Mouse (Mus musculus) hematopoietic multipotent progenitor cell, adult 10-12 weeks (in vitro differentiated cells): ENCODE data around the gene Tmub1. TPM values are rescaled to one million over a fixed set of nuclear protein-coding genes. Genes with fewer than 3 reads are reported as not detected.

ENCODE experiments used
- polyA plus RNA-seq: library from polyadenylated mRNA; stranded (reverse); fragments of >175 nt; gene quantifications from 2 replicates; pipeline ENCODE4 v1.2.3, GENCODE M21; 2012; ENCODE audit warnings: low replicate concordance

Gene Tmub1
- polyA plus RNA-seq: 67.4 and 74.4 TPM in 2 replicates

DNA sequence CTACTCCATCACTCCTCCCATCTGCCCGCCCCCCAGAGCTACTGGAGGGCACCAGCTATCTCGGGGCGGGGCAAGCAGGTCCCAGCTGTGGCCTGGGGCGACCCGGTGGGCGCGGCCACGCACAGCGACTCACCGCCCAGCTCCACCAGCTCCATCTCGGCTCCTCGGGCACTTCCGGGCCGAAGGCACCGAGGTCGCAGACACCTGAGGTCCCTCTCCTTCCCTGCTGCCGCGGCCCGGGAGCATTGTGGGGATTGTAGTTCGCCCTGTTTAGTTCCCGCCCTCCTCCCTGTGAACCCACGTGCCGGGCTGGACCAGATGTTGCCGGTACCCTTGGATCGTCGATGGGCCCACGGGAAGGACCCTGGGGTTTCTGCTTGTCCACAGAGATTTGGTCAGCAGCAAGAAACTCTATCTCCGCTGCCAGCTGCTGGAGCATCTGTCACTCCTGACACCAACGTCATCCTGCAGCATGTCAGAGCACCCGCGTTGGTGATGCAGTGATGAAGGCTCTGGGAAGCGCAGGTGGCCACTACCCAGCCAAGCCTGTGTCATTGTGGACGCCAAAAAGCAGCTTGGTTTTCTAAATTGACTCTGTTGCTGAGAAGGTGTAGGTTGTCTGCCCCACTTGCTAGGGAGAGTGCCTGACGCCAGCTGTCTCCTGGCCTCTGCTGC is at the start of gene Tmub1:
Gene Tmub1, minus strand, starts transcription at position 231 of the 675 bp plus-strand sequence.

DNA sequence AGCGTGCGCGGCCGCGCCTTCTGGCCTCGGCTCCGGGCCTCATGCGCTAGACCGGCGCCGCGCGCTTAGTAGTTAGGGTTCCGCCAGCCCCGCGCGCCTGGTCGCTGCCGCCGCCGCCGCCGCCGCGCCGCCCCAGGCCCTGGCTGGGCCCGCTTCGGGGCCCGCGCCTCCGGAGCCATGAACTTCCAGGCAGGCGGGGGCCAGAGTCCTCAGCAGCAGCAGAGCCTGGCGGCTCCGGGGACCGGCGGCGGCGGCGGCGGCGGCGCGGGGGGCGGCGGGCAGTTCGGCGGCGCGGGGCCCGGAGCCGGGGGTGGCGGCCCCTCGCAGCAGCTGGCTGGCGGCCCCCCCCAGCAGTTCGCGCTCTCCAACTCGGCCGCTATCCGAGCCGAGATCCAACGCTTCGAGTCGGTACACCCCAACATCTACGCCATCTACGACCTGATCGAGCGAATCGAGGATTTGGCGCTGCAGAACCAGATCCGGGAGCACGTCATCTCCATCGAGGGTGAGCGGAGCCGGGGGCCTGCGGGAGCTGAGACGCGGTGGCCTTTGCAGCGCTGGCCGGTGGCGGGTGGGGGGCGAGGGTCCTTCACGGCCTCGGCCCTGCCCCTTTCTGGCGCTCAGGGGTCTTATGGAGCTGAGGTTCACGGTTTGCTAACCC is 4.5 kb upstream of the Tmub1 start, which contains the start of gene Agap3:
Gene Agap3, plus strand, starts transcription at position 148 of the 661 bp plus-strand sequence.

DNA sequence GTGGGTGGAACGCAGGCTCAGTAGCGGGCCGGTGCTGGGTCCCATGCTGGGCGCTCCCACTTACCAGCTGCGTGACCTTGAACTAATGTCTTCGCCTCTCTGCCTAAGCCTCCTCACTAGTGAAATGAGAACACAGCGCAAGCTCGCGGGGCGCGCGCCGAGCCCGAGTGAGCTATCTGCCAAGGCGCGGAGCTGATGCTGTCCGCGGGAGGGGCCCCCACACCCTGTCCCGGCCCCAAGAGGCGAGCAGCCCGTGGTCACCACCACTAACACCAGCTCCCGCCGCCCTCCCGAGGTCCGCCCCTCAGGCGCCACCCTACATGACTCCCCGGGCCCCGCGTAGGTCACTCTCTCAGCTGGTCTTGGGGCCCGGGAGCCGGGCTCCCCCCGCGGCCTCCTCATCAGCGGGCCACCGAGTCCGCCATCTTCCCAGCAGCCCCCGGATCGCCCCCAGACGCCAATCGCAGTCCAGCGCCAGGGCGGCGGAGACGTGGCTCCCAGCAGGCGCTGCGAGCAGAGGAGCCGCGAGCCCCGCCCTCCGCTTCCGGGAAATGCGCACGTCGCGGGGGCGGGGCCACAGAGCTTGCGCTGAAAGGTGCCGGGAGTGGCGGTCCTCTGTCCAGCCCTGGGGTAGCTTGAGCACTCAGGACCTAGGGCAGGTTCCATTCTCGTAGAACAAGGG is 2.8 kb downstream of the Tmub1 start, which contains the start of gene Fastk:
Gene Fastk, minus strand, starts transcription at position 542 of the 682 bp plus-strand sequence.

DNA sequence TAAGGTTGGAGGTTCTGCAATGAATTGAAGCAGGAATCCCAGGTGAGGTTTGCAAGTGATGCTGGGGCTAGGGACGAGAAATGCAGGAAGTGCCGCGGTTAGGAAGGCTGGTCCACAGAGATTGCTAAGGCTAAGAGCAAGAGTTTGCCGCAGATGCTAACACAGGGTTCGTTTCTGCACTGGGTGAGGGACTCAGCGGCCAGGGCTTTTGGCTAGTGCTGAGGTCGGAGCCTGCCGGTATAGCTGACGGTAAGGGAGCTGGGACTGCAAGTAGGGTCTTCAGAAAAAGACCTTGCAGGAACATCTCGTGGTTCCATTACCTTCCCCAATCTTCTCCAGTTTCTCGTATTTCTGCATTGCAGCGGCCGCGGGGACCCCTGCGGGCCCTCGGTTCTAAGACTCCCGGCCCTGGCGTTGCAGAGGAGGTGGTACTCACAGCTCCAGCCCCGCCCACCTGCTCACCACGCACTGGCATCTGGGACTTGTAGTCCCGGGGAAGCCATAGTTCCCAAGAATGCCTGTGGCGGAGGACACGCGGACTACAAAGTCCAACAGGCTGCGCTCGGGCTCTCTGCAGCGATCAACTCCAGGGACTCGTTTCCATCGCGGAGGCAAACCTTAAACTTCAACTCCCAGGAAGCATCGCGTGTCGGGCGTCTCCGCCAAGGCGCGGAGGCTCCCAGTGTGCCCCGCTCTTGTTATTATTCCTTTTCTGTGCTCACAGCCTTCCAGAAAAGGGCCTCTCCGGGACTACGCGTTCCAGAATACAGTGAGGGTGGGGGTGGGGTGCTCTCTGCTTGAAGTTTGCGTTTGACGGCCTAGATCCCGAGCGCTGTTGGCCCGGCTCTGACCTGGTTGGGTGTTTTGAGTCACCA is 24.3 kb downstream of the Tmub1 start, which contains the start of the genes Cdk5 and Slc4a2:
Gene Cdk5, minus strand, starts transcription at position 402 of the 875 bp plus-strand sequence.
Gene Slc4a2, plus strand, starts transcription at position 709 of the 875 bp plus-strand sequence.

DNA sequence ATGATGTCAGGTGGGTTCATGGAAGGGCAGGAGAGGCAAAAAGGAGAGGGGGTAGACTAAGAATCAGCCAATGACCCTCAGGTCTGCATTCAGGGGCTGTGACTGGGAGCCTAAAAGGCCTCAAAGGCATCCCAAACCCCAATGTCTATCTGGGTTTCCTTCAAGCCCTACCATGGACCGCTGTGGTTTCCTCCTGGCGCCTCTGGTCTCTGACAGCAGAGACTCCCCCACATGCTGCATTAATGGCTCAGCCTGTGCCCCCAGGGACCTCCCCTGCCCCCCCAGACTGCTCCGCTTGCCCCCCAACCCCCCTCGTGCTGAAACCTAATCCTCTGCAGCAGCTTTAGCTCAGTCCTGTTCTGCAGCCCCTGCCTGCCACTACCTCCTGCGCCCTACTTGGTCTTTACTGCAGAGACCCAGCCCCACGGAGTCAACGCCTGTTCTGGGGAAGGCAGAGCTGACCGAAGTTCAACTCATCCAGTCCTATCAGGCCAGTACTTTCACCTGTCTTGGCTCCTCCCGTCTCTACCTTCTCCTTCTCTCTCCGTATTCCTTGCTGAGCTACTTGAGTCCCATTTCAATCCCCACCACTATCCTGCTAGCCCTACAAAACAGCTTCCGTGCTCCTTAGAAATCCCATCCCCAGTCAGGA is 34.5 kb downstream of the Tmub1 start, which contains the start of gene Asic3:
Gene Asic3, plus strand, starts transcription at position 351 of the 652 bp plus-strand sequence.

Other genes starting within 250 kb of the Tmub1 start
- gene Kcnh2, start 96.2 kb downstream of the Tmub1 start, polyA plus RNA-seq: 2.7 and 3.8 TPM in 2 replicates
- 0.03 and 0.55 TPM in 2 replicates for gene Nos3, start 83.0 kb downstream of the Tmub1 start, polyA plus RNA-seq
- 0.76 and 2.1 TPM in 2 replicates for gene Atg9b, start 55.7 kb downstream of the Tmub1 start, polyA plus RNA-seq
- gene Abcb8, start 54.2 kb downstream of the Tmub1 start, polyA plus RNA-seq: 22.2 and 24.6 TPM in 2 replicates
- not detected in 2 replicates for gene Asic3, start 34.5 kb downstream of the Tmub1 start, polyA plus RNA-seq
- gene Cdk5, start 24.3 kb downstream of the Tmub1 start, polyA plus RNA-seq: 24.2 and 29.2 TPM in 2 replicates
- 39.9 and 69.4 TPM in 2 replicates for gene Slc4a2, start 24.0 kb downstream of the Tmub1 start, polyA plus RNA-seq
- gene Fastk, start 2.6 kb downstream of the Tmub1 start, polyA plus RNA-seq: 223 and 290 TPM in 2 replicates
- 117 and 125 TPM in 2 replicates for gene Agap3, start 4.3 kb upstream of the Tmub1 start, polyA plus RNA-seq
- gene Gbx1, start 79.3 kb upstream of the Tmub1 start, polyA plus RNA-seq: 0.10 TPM in 1 of 2 replicates, not detected in the other
- gene Asb10, start 93.1 kb upstream of the Tmub1 start, polyA plus RNA-seq: 0.12 and 0.15 TPM in 2 replicates
- gene 4931409K22Rik, start 109.0 kb upstream of the Tmub1 start, polyA plus RNA-seq: not detected in 2 replicates
- gene Abcf2, start 129.6 kb upstream of the Tmub1 start, polyA plus RNA-seq: 30.7 and 45.0 TPM in 2 replicates
- 46.0 and 241 TPM in 2 replicates for gene Chpf2, start 138.9 kb upstream of the Tmub1 start, polyA plus RNA-seq
- 0.66 and 1.7 TPM in 2 replicates for gene Smarcd3, start 176.6 kb upstream of the Tmub1 start, polyA plus RNA-seq
- gene Nub1, start 237.7 kb upstream of the Tmub1 start, polyA plus RNA-seq: 35.9 and 43.3 TPM in 2 replicates